Mouse (Mus musculus): Measurements from ENCODE around the gene Zcchc2. TPM values are rescaled to one million over a fixed set of nuclear protein-coding genes. Genes with fewer than 3 reads are reported as not detected.

The Zcchc2 gene
- polyA plus RNA-seq, 1 experiment from 2014 or later, result 2.6 TPM

GRCm38 (mm10) chr1:105984172-105984571, 6.0 kb upstream of the Zcchc2 start:
- WGBS, result 96% methylated on average over 3 of the region's 3 CpGs
- TF ChIP-seq CTCF (IDR thresholded peaks at IDR 0.05; ENCODE audit: low read depth), result no peak
- DNase-seq (ENCODE audit: low spot score) (no peak), ATAC-seq (replicated peaks; ENCODE audit: low FRiP score, low read depth) (no peak)
- no peak overlapping the region for H3K4me3 ChIP-seq (replicated peaks; ENCODE audit: low read depth, low read length)
- H3K9ac ChIP-seq (ENCODE audit: low read depth, low read length), result no peak overlapping the region
- H3K9me3 ChIP-seq (replicated peaks; ENCODE audit: low read length), result no peaks in the 10 kb centered on the region
- H3K27me3 ChIP-seq (ENCODE audit: insufficient read depth, low read length), result no peaks in the 10 kb centered on the region
- no peak overlapping the region for H3K27ac ChIP-seq
- no peak overlapping the region for H3K4me2 ChIP-seq (ENCODE audit: low read length)
- H3K4me1 ChIP-seq (replicated peaks; ENCODE audit: insufficient read depth, low read length), result peaks cover 7% of the 10 kb centered on the region; the same call in 1 of the 2 replicates
- no peaks in the 10 kb centered on the region for H3K36me3 ChIP-seq (ENCODE audit: insufficient read depth, low read length)

GRCm38 (mm10) chr1:105988171-105988570, 2.0 kb upstream of the Zcchc2 start:
- TF ChIP-seq CTCF (IDR thresholded peaks at IDR 0.05; ENCODE audit: low read depth), result no peak
- Histone ChIP-seq H3K4me1 (replicated peaks; ENCODE audit: insufficient read depth, low read length) (peaks cover 3% of the 10 kb centered on the region), H3K9ac (ENCODE audit: low read depth, low read length) (no peak overlapping the region), H3K4me2 (ENCODE audit: low read length) (no peak overlapping the region), H3K36me3 (ENCODE audit: insufficient read depth, low read length) (no peaks in the 10 kb centered on the region), H3K9me3 (replicated peaks; ENCODE audit: low read length) (no peaks in the 10 kb centered on the region), H3K27ac (no peak overlapping the region), H3K4me3 (replicated peaks; ENCODE audit: low read depth, low read length) (no peak overlapping the region), H3K27me3 (ENCODE audit: insufficient read depth, low read length) (no peaks in the 10 kb centered on the region)
- WGBS, result 36% methylated on average over 3 of the region's 3 CpGs
- no peak for ATAC-seq (replicated peaks; ENCODE audit: low FRiP score, low read depth)
- DNase-seq (ENCODE audit: low spot score), result no peak

GRCm38 (mm10) chr1:105988903-105989639, 1.1 kb upstream of the Zcchc2 start:
- Histone ChIP-seq H3K27ac (no peak overlapping the region), H3K36me3 (ENCODE audit: insufficient read depth, low read length) (no peaks in the 10 kb centered on the region), H3K9ac (ENCODE audit: low read depth, low read length) (peak overlapping the region; percentile 56; the same call in 1 of the 2 replicates), H3K4me1 (replicated peaks; ENCODE audit: insufficient read depth, low read length) (peaks cover 3% of the 10 kb centered on the region), H3K4me3 (replicated peaks; ENCODE audit: low read depth, low read length) (peak overlapping the region; percentile 89), H3K9me3 (replicated peaks; ENCODE audit: low read length) (no peaks in the 10 kb centered on the region), H3K4me2 (ENCODE audit: low read length) (peak overlapping the region; percentile 78), H3K27me3 (ENCODE audit: insufficient read depth, low read length) (no peaks in the 10 kb centered on the region)
- TF ChIP-seq CTCF (IDR thresholded peaks at IDR 0.05; ENCODE audit: low read depth), result no peak
- 67% methylated on average over 14 of the region's 14 CpGs for WGBS
- DNase-seq (ENCODE audit: low spot score) (no peak), ATAC-seq (replicated peaks; ENCODE audit: low FRiP score, low read depth) (no peak)

GRCm38 (mm10) chr1:105989640-105989984, 594 bp upstream of the Zcchc2 start:
- Histone ChIP-seq H3K4me1 (replicated peaks; ENCODE audit: insufficient read depth, low read length) (peaks cover 3% of the 10 kb centered on the region), H3K9me3 (replicated peaks; ENCODE audit: low read length) (no peaks in the 10 kb centered on the region), H3K27me3 (ENCODE audit: insufficient read depth, low read length) (no peaks in the 10 kb centered on the region), H3K36me3 (ENCODE audit: insufficient read depth, low read length) (no peaks in the 10 kb centered on the region), H3K9ac (ENCODE audit: low read depth, low read length) (peak overlapping the region; percentile 56), H3K27ac (peak overlapping the region; percentile 95; the same call in 1 of the 2 replicates), H3K4me2 (ENCODE audit: low read length) (peak overlapping the region; percentile 78), H3K4me3 (replicated peaks; ENCODE audit: low read depth, low read length) (peak overlapping the region; percentile 89)
- peak; percentile 1 for ATAC-seq (replicated peaks; ENCODE audit: low FRiP score, low read depth)
- no peak for DNase-seq (ENCODE audit: low spot score)
- no peak for TF ChIP-seq CTCF (IDR thresholded peaks at IDR 0.05; ENCODE audit: low read depth)
- WGBS, result 2% methylated on average over 13 of the region's 13 CpGs

DNA sequence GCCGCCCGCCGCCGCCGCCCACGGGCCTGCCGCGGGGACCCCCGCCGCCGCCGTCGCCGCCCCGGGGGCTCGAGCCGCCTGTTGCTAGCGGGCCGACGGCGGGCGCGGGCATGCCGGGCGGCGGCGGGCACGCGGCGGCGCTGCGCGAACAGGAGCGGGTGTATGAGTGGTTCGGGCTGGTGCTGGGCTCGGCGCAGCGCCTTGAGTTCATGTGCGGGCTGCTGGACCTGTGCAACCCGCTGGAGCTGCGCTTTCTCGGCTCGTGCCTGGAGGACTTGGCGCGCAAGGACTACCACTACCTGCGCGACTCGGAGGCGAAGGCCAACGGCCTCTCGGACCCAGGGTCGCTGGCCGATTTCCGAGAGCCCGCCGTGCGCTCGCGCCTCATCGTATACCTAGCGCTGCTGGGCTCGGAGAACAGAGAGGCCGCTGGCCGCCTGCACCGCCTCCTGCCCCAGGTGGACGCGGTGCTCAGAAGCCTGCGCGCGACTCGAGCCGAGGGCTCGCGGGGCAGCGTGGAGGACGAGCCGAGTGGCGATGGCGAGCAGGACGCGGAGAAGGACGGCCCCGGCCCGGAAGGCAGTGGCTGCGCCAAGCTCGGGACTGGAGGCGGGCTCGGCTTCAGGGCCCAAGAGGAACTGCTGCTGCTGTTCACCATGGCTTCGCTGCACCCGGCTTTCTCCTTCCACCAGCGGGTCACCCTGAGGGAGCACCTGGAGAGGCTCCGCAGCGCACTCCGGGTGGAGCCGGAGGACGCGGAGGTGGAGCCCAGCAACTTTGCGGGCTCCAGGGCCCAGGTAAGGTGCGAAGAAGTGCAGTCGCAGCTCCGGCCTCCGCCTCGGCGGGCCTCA, 930 bp downstream of the Zcchc2 start:
- H3K36me3 ChIP-seq (ENCODE audit: insufficient read depth, low read length), result no peaks in the 10 kb centered on the region
- WGBS, result under 1% methylated on average over 104 of the region's 104 CpGs
- H3K27me3 ChIP-seq (ENCODE audit: insufficient read depth, low read length), result no peaks in the 10 kb centered on the region
- H3K9ac ChIP-seq (ENCODE audit: low read depth, low read length), result peak overlapping the region; percentile 86
- H3K4me2 ChIP-seq (ENCODE audit: low read length), result peak overlapping the region; percentile 91
- H3K9me3 ChIP-seq (replicated peaks; ENCODE audit: low read length), result no peaks in the 10 kb centered on the region
- TF ChIP-seq CTCF (IDR thresholded peaks at IDR 0.05; ENCODE audit: low read depth), result no peak
- H3K4me1 ChIP-seq (replicated peaks; ENCODE audit: insufficient read depth, low read length), result peaks cover 3% of the 10 kb centered on the region
- H3K27ac ChIP-seq, result peak overlapping the region; percentile 95
- DNase-seq (ENCODE audit: low spot score) (peak; percentile 65), ATAC-seq (replicated peaks; ENCODE audit: low FRiP score, low read depth) (peak; percentile 37)
- peak overlapping the region; percentile 89 for H3K4me3 ChIP-seq (replicated peaks; ENCODE audit: low read depth, low read length)
